Mouse (Mus musculus) lung, adult 18-20 months (tissue): ENCODE measurements around the gene Grb10.
A peak's percentile ranks its signal among the peaks of the same experiment; 100 is the strongest.

Experiments
- DNase-seq, 2 experiments: peaks; one replicate each; pipeline ENCODE4 v3.0.0; 2022; ENCODE audit warnings: mixed read lengths in 2 of 2

Gene Grb10

DNA sequence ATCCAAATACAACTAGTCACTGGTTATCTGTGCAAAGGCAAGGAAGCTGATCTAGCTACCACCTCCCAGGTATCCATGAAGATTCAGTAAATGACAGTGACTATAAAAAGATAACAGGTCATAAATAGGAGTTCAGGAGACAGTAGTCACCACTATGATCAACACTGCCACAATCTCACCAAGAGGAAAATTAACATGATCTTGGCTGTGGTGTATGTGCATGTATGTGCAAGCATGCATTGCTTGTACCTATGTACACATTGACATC lies 94.5 kb downstream of the Grb10 start:
- DNase-seq, result no peak

DNA sequence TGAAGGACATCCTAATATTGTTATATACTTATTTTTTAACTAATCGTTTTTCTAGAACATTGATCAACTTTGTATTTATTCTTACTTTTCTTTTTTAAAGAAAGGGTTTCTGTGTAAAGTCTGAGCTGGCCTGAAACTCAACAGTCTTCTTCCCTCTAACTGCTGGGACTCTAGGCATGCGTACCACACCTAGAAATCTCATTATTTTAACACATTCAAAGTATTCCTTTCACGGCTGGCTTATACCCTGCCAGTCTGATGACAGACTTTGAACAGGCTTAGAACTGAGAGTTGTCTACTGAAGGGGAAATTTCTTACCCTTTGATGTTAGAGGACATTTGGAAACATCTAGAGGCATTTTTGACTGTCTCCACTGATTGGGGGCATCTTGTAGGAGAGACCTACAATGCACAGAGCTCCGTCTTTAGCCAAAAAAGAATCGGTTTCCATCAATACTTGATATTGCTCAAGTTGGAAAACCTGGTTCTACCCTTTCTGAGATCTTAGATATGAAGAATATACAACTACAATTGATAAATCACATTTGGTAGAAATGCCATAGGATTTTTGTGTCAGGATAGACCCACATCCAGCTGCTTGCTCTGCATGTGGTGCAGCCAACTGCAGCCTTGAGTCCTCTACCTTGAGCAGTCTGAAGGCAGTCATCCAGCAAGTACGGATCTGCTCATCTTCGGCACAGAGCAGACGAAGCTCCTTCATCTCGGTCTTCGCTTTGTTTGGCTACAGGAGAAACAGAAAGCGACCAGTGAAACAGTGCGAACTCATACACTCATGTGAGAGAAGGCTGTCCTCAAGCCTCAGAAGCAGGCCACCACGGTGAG lies 95.0 kb downstream of the Grb10 start:
- DNase-seq, result no peak

DNA sequence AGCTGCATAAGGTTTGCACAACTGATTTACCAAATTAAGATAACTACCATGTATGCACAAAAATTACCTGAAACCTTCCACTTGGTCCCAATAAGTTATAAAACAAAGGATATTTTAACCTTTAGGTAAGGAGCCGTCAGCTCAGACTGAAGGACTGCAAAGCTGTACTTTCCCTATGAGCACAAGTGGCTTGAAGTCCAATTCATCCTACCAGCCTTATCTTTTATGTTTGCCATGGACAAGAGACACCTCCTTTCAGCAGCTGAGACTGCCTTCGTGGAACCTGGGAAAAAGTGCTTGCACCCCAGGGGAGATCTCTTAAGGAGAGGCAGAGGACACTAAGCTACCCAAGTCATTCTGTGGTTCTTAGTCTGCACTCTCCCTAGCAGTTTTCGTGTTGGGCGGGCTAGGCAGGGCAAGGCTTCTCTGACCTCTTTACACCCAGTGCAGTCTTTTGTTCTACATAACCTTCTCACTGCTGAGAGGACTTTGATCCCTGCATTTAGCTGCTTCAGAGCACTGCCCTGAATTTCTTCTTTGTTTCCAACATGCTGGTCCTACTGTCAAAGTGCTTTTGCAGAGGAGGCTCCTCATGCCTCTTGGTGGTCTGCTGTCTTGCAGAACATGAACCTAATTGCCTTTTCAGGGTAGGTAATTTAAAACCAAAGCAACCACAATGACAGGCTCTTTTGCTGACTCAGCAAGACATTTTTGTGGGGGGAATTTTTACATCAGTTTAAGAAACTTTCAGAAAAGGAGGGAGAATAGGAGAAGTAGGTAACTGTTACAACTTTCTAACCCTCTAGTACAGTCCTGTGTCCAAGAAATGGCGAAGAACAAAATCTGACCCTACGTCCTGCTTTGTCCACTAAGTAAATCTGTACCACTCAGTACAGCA lies 95.9 kb downstream of the Grb10 start:
- DNase-seq, result no peak

DNA sequence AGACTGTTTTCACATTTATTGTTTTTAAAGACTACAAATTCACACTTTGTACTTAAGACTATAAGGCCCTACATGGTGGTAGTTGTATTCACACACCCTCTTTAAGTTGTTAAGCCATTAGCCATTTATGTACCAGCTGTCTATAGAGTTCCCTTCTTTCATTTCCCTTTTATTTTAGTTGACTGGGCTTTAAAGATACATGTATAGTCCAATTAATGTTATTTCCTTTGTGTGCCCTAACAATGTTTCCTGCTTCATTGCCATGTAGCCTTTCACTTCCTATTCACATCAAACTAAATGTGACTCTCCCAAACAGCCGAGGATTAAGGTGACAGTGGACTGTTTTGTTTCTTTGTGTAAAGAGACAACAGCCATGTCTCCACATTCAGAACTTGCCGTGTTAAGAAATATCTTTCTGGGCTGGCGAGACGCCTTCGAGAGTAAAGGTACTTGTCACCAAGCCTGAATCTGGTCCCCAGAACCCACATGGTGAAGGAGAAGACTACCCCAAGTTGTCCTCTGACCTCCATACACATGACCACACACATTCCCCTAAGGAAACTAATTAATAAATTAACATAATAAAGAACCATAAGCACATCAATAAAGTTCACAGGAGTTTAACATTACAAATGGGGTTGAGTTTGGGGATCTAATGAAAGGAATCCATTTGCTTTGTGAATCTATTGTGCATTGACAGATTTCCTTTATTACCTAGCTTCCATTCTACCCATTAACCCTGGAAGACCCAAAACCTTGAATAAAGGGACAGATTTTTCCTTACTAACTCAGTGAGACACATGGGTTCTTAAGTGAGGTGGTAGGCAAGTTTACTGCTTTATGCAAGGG lies 97.4 kb downstream of the Grb10 start:
- no peak for DNase-seq

DNA sequence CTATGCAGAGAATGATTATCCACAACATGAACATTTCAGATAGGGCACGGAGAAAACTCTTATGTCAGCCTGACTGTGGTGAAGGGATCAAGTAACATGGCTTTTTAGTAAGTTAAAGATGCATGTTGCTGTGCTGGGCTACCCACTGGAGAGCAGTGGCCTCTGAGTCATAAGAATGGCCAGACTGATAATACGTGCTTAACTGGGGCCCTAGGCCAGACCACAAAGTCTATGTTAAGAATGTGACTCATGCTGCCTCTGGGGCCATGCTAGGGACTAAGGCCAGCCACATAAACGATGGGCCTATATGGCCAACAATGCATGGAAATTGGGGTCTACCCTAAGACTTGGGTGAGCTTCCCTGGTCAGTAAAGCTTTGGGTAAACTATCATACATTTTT lies 98.9 kb downstream of the Grb10 start:
- no peak for DNase-seq

DNA sequence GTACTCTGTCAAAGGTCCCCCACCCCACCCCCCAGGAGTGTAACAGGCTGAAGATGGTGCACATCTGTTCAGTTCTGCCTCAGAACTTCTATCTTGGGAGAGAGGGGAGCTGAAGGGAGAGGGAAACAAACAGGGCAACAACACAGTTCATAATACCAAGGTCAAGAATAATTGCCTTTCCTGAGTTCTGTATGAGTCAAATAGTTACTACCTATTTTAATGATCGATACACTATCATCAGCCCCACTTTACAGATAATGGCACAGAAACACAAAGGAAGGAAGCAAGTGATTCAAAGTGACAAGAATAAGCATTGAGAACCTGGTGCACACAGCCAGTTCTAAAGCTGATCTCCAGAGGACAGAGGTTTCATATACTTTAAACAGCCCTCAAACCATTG lies 99.9 kb downstream of the Grb10 start:
- DNase-seq, result no peak

DNA sequence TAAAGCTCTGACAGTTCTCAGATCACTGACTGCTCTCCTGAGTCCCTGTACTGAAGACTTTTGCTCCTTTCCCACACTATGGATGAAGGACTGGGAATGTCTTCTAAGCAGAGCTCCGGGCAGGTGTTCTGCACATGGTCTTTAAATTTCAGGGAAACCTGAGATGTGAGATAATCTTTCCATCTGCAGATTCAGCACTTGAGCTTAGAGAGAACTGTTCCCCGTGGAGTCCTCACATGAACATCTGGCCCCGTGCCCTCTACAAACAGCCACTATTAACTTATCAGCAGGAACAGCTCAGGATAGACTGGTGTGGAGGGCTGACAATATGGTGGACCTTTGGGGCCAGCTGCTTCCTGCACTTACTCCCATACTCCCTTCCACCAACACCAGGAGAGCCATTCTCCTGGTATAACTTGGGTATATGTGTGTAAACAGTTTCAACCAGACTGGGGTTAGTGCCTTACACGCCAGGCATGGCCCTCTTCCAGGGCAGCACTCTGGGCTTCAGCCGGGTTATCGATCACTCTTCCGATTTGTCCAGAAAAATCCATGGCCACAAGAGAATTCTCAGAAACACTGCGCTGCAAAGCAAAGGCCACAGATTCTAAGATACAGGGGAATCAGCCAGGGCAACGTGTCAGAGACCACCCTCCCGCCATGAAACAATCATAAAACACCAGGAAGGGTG lies 101.0 kb downstream of the Grb10 start:
- DNase-seq, result no peak

DNA sequence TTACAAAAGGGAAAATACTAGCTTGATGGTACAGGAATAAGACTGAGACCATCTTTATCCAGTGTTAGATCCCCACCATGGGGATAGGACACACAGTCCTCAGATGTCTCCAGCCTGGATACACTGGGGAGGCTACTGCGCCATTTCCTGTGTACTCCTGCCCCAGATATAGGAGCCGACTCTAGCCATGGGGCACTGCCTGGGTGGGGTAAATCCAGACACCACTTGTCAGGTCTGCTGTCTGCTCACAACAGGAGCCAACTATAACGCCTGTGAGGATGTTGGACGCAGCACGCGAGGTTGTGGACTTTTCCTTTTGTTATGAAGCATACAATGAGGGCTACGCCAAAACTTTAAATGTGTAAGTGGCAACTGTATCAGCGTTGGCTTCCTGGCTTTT lies 103.7 kb downstream of the Grb10 start:
- no peak for DNase-seq

DNA sequence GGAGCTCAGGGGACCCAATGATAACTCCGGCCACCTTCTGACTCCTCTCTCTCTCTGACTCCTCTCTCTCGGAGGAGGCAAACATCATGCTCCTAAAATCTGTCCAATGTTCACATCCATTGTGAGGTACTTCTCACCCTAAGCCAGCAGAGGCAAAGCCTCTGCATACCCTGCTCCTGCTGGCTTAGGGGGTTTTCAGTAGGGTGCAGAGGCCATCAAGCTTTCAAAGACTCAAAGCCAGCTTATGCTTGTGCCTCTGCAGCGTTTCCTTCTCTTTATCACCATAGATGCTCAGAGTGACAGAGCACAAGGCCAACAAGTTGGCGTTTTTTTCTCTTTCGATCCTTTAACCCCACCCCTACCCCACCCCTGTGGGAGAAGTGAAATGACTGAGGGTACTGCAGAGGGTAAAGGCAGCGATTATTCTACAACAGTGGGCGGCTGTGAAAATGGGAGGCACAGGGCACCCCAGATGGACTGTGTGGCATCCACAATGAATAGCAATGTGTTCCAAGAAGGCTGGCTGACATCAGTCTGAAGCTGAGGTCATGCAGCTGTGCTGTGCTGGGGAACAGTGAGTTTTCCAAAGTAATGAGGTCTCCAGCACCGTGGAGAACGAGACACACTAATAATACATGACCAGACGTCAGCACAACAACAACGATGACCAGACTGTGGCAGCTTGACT lies 106.2 kb downstream of the Grb10 start:
- peak in 1 of 2 experiments; percentile 12 for DNase-seq

DNA sequence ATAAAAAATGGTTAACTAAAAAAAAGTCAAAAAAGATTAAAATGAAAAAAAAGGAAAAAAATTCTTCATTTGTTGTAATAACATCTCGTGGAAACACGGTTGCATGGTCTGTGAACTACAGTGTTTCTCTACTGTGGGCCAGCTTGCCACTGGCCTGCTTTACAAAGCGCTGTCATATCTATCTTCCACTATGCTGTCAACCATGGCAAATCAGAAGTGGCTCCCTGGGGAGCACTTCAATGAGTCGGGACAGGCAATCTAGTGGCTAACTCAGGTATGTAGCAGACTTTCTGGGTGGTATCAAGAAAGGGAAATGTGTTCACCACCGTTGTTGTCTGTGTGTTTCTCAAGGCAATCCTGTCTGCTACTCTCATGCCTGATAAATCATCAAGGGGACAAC lies 106.8 kb downstream of the Grb10 start:
- no peak for DNase-seq

DNA sequence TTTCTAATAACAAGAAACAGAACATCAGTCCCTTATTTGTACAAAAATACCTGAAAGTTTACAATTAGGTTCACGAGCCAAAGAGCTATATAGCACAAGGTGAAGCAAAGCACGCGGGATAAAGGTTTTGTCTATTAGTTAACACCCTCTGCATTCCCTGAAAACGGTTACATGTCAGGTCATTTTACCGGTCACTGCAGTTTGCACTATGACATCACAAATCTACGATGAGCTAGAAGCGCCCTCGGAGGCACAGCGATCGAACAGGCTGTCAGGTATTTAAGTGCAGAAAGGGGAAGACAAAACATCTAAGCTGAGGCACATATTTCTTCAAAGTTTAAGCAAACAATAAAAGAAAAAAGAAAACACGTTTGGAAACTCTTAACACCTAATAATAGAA lies 108.0 kb downstream of the Grb10 start:
- no peak for DNase-seq

DNA sequence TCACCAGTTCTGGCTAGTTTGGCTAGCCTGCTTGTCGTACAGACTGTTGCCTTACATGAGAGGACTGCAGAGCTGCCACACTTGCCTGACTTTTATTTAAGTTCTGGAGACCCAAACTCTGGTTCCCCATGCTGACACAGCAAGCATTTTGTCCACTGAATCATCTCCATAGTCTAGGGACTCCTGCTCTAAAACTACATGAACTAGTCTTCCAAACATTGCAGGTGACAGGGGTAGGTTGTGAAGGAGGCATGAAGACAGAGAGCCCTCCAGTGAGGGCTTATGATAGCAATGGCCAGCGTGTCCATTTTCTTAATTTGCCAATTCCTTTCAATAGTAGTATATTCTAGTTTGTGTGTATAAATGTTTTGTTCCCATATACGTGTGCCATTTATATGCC lies 109.4 kb downstream of the Grb10 start:
- no peak for DNase-seq

DNA sequence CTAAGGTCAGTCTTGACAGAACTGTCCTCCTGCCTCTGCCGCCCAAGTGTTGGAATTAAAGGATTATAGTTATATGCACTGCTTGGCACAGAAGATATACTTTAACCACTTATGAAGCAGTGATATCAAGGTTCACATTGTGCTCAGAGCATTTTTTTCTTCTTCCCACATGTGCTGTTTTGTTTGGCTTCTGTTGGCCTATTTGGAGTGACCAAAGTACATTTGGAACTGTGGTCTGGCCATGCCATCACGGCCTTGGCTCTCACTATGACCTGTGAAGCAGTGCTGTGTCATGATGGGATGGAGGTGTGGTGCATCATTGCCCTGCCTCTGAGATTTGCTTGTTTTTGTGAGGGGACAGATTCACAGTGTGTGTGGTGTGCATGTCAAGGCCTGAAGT lies 109.9 kb downstream of the Grb10 start:
- no peak for DNase-seq

DNA sequence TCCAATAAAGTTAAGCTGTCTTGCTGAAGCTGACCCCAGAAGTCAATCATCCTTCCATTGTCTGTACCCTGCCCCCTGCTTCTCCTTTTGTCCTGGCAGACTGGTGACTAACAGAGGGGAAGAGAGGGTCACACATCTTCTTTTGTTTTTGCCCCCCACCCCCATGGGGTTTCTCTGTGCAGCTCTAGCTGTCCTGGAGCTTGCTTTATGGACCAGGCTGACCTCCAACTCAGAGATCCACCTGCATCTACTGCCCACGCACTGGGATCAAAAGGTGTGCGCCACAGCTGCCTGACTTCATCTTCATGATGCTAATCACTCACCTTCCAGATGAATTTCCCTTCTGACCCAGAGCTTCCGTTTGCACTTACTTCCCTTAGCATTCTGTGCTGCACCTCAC lies 114.6 kb downstream of the Grb10 start:
- DNase-seq, result no peak

DNA sequence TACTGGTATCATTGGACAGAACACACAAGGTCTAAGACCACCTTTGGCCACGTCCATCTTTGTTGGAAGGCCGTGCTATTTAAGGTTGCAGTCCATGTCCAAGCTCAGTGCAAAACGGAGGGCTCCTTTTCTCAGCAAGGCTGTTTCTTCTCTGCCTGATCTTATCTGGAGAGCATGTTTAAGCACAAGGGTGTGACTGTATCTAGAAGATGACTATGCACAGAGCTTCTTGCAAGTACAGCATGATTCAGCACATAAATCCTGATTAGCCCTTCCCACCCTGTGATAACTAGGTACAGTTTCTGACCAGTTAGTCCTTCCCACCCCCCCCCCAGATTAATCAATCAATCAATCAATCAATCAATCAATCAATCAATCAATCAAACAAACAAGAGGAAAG lies 115.1 kb downstream of the Grb10 start:
- no peak for DNase-seq

DNA sequence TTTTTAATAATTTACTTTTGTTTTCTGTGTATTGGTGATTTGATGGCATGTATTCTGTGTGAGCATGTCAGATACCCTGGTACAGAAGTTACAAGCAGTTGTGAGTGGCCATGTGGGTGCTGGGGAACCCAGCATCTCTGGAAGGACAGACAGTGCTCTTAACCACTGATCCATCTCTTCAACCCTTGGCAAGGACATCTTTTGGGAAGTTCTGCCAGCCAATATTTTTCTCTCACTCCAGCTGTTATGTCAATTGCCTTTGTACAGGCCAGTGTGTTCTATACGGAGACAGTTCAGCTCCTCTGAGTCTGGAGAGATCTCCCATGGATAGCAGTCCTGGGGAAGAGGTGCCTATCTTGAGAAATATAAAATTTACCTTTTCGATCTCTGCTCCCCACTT lies 116.4 kb downstream of the Grb10 start:
- DNase-seq, result no peak

DNA sequence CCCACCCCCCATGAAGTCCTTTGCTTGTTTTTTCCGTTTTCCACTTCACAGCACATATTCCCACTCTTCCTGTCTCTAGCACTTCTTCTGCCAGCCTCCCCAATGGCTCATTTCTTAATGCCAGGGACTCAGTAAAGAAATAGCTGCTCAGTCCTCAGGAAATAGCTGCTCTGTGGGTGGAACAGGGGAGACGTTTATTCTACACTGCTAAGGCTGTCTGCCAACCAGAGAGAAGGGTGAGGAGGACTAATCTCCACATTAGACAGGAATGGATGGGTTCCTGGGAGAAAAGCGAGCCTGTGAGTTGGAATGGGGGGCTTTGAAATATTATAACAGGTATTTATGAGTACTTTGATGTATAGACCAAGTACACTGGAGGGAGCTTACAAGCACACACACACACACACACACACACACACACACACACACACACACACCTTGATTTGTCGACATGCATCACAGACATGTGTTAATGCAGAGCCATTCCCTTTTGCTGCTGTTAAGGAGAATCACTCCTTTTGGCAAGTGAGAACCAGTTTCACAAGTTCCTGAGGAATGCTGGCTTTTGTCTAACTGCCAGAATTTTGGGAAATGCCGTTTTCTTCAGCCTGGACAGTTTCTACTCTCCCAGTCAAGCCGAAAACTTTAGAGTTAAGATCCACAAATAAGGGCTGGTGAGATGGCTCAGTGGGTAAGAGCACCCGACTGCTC lies 130.6 kb downstream of the Grb10 start:
- peak in 1 of 2 experiments; percentile 38 for DNase-seq

DNA sequence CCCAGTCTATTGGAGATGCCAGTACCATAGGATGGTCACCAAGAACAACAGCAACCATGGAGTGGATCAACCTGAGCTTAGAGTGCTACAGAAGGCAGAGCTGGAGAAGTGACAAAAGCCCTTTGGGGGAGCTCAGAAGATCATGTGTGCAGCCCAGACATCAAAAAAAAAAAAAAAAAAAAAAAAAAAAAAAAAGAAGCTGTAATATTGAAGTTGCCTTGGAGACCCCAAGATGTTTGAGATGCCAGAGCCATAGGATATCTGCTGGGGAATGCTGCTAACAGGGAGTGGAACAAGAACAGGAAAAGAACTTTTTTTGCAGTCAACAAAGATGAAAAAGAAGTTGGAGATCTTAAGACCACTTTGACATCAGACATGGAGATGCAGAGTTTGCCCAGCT lies 133.0 kb downstream of the Grb10 start:
- no peak for DNase-seq

DNA sequence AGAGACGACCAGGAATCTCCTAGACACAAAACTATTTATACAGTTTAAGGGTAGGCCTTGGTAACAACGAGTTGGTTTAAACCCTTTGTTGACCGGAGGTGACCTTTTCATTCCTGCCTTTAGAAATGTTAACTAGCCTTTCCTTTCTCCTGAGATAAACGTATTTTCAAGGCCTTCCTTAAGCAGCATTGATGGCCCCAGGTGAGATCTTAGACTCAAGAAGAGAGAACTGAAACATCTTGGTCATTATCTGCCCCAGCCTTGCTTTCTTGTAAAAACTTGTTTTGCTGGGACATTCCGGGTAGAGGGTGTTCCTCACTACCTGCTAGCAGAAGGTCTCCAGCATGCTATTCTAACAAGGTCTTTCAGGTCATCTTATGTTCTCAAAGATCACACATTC lies 133.5 kb downstream of the Grb10 start:
- DNase-seq, result no peak

DNA sequence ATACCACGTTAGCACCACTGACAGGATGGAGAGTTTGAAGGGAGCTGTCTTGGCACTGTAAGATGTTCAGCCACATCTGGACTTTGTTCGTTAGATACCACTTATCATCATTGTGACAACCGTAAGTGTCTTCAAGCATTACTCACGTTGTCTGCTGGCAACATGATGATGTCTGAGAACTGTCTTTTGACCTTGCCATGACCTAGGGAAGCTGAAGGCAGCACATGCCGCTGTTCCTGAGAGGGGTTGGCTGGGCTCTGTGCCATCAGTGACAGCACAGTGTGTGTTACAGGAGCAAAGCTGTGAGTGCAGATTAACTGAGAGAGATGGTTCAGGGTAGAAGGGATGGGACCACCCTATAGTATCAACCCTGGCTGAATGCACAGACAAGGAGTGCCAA lies 137.0 kb downstream of the Grb10 start:
- peak in 1 of 2 experiments; percentile 22 for DNase-seq

DNA sequence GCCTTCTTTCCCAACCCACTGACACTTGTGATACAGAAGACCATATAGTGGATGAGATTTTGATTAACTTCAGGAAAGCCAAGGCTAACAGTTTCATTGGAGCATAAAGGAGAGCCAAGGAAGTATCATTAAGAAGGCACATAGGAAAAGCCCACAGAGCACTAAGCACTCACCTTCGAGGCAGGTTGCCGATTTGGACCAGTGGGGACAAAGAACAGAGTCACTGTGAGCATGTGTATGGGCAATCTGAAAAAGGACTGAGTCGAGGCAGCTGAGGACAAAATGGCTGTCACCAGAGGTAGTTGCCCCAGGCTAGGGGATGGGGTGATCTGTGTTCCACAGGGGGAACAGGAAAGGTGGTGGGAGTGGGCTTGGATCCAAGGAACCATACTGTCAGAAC lies 140.0 kb downstream of the Grb10 start:
- no peak for DNase-seq
